Mouse (Mus musculus): Measurements from ENCODE around the gene Gba.

DNA sequence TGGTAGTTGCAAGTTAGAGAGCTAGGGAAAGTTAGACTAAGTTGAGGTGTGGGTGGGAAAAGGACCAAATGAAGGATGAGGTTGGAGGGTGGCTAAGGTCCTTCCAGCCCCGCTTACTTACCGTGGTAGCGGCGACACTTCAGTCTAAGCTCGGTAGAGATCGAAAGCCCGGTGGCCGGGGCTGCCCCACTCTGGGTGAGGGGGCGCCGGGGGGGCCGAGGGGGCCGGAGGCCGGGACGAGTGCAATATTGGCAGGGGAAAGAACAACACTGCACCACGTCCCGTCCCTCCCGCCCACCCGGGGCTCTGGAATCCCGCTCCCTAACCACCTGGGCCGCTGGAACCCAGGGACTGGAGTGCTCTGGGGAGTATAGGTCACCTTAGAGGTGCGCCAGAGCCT lies 24.2 kb downstream of the Gba start, which contains the start of gene Mtx1:
- TF ChIP-seq CTCF (IDR thresholded peaks at IDR 0.05; ENCODE audit: extremely low read depth, insufficient read depth, insufficient read length, insufficient replicate concordance) = no peak
- no peak for TF ChIP-seq POLR2A (IDR thresholded peaks at IDR 0.05; ENCODE audit: low read depth, low read length)
